Mouse (Mus musculus) neural tube, embryonic 15.5 days (tissue): ENCODE data around the gene Acot3. TPM values are rescaled to one million over a fixed set of nuclear protein-coding genes. Genes with fewer than 3 reads are reported as not detected.
"Not testable (repeated sequence)": the region's sequence is repeated elsewhere in the genome, so short reads cannot be mapped to it uniquely, and the experiment has no call there.

ENCODE experiments used
- ATAC-seq: fragments of 200-750 bp; cut with Nextera tagmentation; 2 replicates; pipeline ENCODE4 v1.8.0; 2017; ENCODE audit warnings: mild to moderate bottlenecking, moderate TSS enrichment, moderate library complexity; ENCODE audit not compliant: low FRiP score
- H3K27ac ChIP-seq: fragments of 300-500 bp; sonication (generic); replicated peaks from 2 replicates; pipeline ENCODE4 v1.5.1; 2015; ENCODE audit warnings: mild to moderate bottlenecking, inconsistent platforms
- H3K27me3 ChIP-seq: fragments of 300-500 bp; sonication (generic); replicated peaks from 2 replicates; pipeline ENCODE4 v1.6.1; 2015; ENCODE audit warnings: inconsistent platforms
- H3K36me3 ChIP-seq: fragments of 300-500 bp; sonication (generic); 2 replicates; pipeline ENCODE4 v1.6.1; 2015; ENCODE audit warnings: inconsistent platforms
- H3K4me1 ChIP-seq: fragments of 300-500 bp; sonication (generic); 2 replicates; pipeline ENCODE4 v1.6.1; 2015; ENCODE audit warnings: inconsistent platforms
- H3K4me2 ChIP-seq: fragments of 300-500 bp; sonication (generic); 2 replicates; pipeline ENCODE4 v1.6.1; 2015; ENCODE audit warnings: inconsistent platforms, mild to moderate bottlenecking, moderate library complexity
- H3K4me3 ChIP-seq: fragments of 300-500 bp; sonication (generic); replicated peaks from 2 replicates; pipeline ENCODE4 v1.5.1; 2015; ENCODE audit warnings: mild to moderate bottlenecking, inconsistent platforms
- H3K9ac ChIP-seq: fragments of 300-500 bp; sonication (generic); replicated peaks from 2 replicates; pipeline ENCODE4 v1.6.1; 2015; ENCODE audit warnings: mild to moderate bottlenecking, inconsistent platforms
- H3K9me3 ChIP-seq: fragments of 300-500 bp; sonication (generic); replicated peaks from 2 replicates; pipeline ENCODE4 v1.6.1; 2016; ENCODE audit warnings: inconsistent platforms
- WGBS: fragments of 180-500 bp; shearing (Covaris S2); methylation state at CpG from one replicate; pipeline ENCODE4 v1.1.7; 2015; ENCODE audit warnings: mixed read lengths; 5-methylcytosine and 5-hydroxymethylcytosine counted together
- polyA plus RNA-seq: library from polyadenylated mRNA; unstranded; fragments of >200 nt; fragmentation: Nextera tagmentation; extraction: Ambion mirVana; gene quantifications from 2 replicates; pipeline ENCODE4 v1.2.1, GENCODE M21; 2015

The Acot3 gene
- polyA plus RNA-seq, 1 experiment from 2014 or later = 1.1 TPM

DNA sequence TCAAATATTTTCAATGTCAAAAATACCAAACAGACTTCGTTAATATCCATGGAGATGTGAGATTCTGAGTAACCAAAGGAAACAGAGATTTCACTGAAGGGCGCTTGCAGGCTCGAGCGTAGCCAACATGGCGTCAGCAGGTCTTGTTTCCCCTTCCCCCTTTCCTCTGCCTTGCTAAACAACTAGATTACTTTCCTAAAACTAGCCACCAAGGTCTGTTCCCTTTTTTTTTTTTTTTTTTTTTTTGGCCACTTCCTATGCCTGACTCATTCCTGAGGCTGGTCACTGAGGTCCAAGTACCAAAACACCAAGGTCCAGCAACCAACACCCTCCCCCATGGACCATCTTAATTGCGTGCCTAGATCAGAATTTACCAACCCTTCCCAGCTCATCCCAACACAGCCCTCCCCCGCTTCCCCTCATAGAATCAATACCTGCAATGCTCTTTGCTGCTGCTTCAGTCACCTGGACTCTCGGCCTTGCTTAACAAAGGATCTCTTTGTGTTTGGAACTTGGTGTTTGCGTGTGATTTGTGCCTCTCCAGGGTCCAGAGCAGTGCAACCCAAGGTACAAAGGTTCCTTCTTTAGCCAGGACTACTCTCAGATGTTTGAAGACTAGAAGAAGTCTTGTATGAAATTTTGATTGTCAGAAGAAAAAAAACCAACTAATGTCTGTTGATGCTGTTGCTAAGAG, 28.7 kb upstream of the Acot3 start:
- WGBS = 87% methylated on average over 9 of the region's 9 CpGs
- H3K4me2 ChIP-seq = no peak overlapping the region
- no peak overlapping the region for H3K4me3 ChIP-seq
- no peaks in the 10 kb centered on the region for H3K4me1 ChIP-seq
- no peaks in the 10 kb centered on the region for H3K9me3 ChIP-seq
- no peak overlapping the region for H3K9ac ChIP-seq
- H3K27ac ChIP-seq = no peak overlapping the region
- ATAC-seq = no peak
- no peaks in the 10 kb centered on the region for H3K36me3 ChIP-seq
- H3K27me3 ChIP-seq = no peaks in the 10 kb centered on the region

DNA sequence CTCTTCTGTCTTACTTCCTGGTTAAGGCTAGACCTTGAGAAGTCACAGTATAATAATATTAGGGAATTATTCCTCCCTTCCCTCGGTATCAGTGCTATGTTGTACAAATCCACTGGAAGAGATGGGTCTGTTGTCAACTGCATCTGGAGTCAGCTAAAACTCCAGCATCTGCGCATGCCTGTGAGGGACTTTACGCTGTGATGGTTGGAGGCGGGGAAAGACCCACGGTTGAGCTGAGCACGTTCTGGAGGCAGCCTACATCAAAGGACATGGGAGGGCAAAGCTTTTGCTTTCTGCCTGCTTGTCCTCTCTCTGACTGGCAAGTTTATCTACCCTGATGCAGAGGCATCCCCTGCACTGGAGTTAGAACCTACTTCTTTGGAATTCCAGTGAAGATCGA, 26.1 kb upstream of the Acot3 start:
- Histone ChIP-seq H3K9ac (no peak overlapping the region), H3K4me2 (no peak overlapping the region), H3K4me1 (no peaks in the 10 kb centered on the region), H3K27me3 (no peaks in the 10 kb centered on the region), H3K9me3 (no peaks in the 10 kb centered on the region), H3K4me3 (no peak overlapping the region), H3K27ac (no peak overlapping the region), H3K36me3 (no peaks in the 10 kb centered on the region)
- ATAC-seq = no peak
- WGBS = 89% methylated on average over 7 of the region's 7 CpGs

DNA sequence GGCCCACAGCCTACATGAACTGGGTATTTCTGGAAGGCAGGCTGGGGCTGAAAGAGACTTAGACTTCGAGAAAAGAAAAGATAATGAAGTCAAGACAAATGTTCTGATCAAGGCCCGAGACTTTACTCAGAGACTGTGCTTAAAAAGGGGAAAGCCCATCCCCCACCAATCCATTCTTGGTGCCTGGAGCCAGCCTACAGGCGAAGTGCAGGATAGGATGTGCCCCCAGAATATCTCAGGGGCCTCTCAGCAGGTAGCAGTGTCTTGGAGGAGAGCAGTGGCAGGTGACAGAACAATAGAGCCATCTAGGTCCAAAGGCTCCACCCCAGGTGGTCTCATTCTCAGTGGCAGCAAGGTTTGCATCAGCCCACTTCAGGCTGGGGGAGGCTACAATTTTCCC, 23.6 kb upstream of the Acot3 start:
- not testable (repeated sequence) for H3K27ac ChIP-seq, H3K4me1 ChIP-seq, H3K9me3 ChIP-seq, H3K36me3 ChIP-seq, H3K27me3 ChIP-seq, H3K9ac ChIP-seq, ATAC-seq, H3K4me2 ChIP-seq, H3K4me3 ChIP-seq
- 42% methylated on average over 3 of the region's 3 CpGs for WGBS

DNA sequence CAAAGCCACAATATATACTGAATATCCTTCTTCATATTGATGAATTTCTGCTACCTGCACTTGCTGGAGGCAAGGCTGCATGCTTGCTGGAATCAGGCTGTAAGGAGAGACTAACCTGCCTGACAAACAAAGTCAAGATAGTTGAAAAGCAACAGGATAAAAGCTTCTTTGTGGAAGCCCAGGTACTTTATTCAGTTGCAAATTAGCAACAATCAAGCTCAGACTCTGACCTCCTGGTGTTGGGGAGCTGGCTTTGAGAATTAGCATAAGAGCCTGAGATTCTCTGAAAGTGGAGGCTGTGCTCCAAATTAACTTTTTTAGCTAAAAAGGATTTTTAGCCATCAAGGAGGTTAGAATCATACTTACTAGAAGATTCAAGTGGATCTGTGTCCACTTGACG, 22.9 kb upstream of the Acot3 start:
- not testable (repeated sequence) for H3K9me3 ChIP-seq, H3K4me3 ChIP-seq, H3K27me3 ChIP-seq, H3K36me3 ChIP-seq, H3K4me2 ChIP-seq, ATAC-seq, H3K9ac ChIP-seq, H3K4me1 ChIP-seq, H3K27ac ChIP-seq
- WGBS = 98% methylated on average over 1 of the region's 1 CpGs

DNA sequence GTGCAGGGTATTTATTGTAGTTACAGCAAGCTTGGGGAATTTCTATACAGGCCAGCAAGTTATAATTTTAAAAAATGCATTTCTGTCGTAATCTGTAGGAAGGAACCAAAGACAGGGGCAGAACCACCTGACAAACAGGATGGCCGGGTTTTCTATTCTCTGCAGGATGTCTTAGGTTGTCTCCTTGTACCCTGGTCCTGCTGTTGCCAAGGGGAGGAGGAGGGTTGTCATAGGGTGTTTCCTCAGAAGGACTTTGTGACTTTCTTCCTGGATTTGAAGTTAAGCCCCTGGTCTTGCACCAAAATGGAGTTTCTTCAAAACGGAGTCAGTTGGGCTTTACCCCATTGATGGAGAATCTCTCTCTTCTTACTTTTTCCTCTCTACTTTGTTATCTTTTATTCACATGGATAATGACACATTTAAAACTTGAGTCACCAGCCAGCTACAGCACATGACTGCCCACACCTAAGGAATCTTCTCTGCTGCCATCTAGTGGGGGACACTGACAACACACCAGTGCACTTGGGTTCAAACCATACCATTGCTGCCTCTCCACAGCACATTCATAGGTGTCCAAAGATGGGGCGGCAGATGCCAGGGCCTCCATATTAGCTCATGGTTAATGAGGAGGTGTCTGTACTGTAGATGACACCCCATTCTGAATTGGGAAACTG, 21.1 kb upstream of the Acot3 start:
- H3K27me3 ChIP-seq = no peaks in the 10 kb centered on the region
- no peak overlapping the region for H3K4me3 ChIP-seq
- 72% methylated on average over 4 of the region's 4 CpGs for WGBS
- H3K4me2 ChIP-seq = no peak overlapping the region
- no peak overlapping the region for H3K9ac ChIP-seq
- H3K27ac ChIP-seq = no peak overlapping the region
- peak; percentile 63; the same call in 1 of the 2 replicates for ATAC-seq
- H3K36me3 ChIP-seq = no peaks in the 10 kb centered on the region
- H3K9me3 ChIP-seq = no peaks in the 10 kb centered on the region
- no peaks in the 10 kb centered on the region for H3K4me1 ChIP-seq

DNA sequence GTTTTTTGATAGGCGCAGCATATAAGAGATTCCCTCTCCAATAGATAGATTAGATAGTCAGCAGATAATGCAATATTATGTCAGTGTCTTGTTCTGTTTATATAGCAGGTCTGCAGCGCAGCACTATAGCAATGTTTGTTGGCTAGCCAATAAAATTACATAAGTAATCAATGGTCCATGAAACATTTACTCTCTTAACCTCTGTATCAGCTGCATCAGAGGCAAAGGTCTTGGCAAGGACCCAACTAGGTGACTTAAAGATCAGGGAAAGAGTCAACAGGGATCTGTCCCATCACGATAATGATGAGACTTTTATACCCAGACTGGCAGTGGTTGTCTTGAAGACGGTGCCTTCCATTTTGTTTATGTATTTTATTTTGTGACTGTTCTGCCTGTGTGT, 19.1 kb upstream of the Acot3 start:
- 85% methylated on average over 4 of the region's 4 CpGs for WGBS
- Histone ChIP-seq H3K4me3 (no peak overlapping the region), H3K36me3 (no peaks in the 10 kb centered on the region), H3K4me2 (no peak overlapping the region), H3K27me3 (no peaks in the 10 kb centered on the region), H3K27ac (no peak overlapping the region), H3K4me1 (no peaks in the 10 kb centered on the region), H3K9ac (no peak overlapping the region), H3K9me3 (no peaks in the 10 kb centered on the region)
- ATAC-seq = no peak

DNA sequence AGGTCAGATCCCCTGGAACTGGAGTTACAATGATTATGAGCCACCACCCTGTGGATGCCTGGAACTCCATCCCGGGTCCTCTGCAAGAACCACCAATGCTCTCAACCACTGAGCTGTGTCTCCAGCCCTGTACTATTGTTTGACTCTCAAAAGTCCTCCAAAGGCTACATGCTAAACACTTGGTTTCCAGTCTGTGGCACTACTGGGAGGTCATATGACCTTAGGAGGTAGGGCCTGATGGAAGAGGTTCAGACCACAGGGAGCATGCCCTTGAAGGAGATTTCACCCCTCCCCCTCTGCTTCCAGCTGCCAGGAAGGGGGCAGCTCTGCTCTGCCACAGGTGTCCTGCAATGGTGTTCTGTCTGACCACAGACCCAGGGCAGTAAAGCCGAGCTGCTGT, 18.6 kb upstream of the Acot3 start:
- H3K4me2 ChIP-seq, ATAC-seq, H3K9me3 ChIP-seq, H3K27ac ChIP-seq, H3K36me3 ChIP-seq, H3K9ac ChIP-seq, H3K27me3 ChIP-seq, H3K4me1 ChIP-seq, H3K4me3 ChIP-seq: not testable (repeated sequence)
- 85% methylated on average over 2 of the region's 2 CpGs for WGBS

DNA sequence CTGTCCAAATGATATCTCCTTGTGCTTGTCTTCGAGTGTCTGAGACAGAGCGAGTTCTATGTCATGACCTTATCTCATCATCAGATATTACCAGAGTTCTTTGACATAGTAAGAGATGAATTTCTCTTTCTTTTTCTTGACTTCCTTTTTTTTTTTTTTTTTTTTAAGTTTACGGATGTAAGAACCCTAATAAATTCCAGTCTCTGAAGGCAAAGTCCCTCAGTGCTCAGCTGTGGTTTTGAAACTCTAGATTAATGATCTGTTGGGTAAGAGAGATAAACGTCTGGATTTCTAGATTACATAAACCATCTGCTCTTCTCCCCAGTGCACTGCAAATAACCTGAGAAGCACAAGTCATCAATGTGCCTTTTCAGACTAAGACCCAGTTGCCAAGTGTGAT, 17.8 kb upstream of the Acot3 start:
- H3K4me3 ChIP-seq = no peak overlapping the region
- no peak for ATAC-seq
- no peaks in the 10 kb centered on the region for H3K27me3 ChIP-seq
- H3K27ac ChIP-seq = no peak overlapping the region
- H3K4me2 ChIP-seq = no peak overlapping the region
- no peaks in the 10 kb centered on the region for H3K36me3 ChIP-seq
- no peak overlapping the region for H3K9ac ChIP-seq
- no peaks in the 10 kb centered on the region for H3K9me3 ChIP-seq
- 0 out of 2 replicates have a peak, but pooled peaks cover 3% of the 10 kb centered on the region for H3K4me1 ChIP-seq
- 54% methylated on average over 4 of the region's 4 CpGs for WGBS

DNA sequence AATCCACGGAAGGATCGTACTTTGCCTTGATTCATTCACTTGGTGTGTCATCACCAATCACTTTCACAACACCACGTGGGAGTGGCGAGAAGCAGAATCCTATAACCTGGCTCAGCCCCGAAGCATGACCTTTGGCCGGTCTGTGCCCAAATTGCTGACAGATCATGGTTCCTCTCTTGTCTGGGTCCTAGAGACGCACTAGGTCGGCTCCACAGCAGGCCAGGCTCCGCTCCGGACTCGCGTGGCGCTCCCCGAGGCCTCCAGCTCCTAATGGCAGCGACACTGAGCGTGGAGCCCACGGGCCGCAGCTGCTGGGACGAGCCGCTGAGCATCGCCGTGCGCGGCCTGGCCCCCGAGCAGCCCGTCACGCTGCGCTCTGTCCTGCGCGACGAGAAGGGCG, 13.7 kb upstream of the Acot3 start, which contains the start of gene Acot4:
Gene Acot4 (plus strand): TSS at position 139 of the 400 bp plus-strand sequence.
- H3K27ac ChIP-seq, H3K9me3 ChIP-seq, H3K4me1 ChIP-seq, H3K27me3 ChIP-seq, ATAC-seq, H3K36me3 ChIP-seq: not testable (repeated sequence)
- Histone ChIP-seq H3K9ac (peak within 1 kb of the TSS; percentile 40), H3K4me3 (peak within 1 kb of the TSS; percentile 47), H3K4me2 (peak within 1 kb of the TSS; percentile 67)
- 11% methylated on average over 32 of the region's 32 CpGs for WGBS

DNA sequence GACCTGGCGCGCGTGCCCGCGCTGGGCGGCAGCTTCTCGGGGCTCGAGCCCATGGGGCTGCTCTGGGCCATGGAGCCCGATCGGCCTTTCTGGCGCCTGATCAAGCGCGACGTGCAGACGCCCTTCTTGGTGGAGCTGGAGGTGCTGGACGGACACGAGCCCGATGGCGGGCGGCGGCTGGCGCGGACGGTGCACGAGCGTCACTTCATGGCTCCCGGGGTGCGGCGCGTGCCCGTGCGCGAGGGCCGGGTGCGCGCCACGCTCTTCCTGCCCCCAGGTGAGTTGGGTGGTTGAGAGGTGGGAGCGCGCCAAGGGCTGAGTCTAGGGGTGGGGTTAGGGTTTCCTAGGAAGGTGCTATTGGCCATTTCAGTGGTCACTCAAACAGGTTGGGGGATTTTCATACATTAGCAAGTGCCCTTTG, 13.2 kb upstream of the Acot3 start, which contains the start of gene Gm49366:
Gene Gm49366 (plus strand): TSS at position 245 of the 421 bp plus-strand sequence.
- peak within 1 kb of the TSS; percentile 47 for H3K4me3 ChIP-seq
- H3K9me3 ChIP-seq, H3K27me3 ChIP-seq, H3K36me3 ChIP-seq, H3K4me1 ChIP-seq, H3K27ac ChIP-seq: not testable (repeated sequence)
- peak; percentile 53 for ATAC-seq
- peak within 1 kb of the TSS; percentile 67 for H3K4me2 ChIP-seq
- 3% methylated on average over 35 of the region's 39 CpGs for WGBS
- peak within 1 kb of the TSS; percentile 40 for H3K9ac ChIP-seq

DNA sequence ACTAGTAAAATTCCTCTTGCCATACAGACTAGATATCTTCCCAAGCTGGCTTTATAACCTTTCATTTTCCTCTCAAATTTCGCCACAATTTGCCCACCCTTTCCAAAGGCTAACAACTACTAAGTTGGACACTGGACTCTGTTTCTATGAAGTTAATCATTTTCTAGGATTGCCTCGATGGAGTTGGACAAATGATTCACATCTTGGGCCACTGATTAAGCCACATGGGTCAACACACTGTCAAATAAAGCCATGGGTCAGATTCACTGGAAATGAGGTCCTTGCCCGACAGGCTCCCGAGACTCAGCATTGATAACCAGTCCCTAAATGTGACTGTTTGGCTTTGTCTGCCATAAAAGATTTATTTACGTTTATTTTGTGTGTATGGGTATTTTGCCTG, 9.7 kb upstream of the Acot3 start:
- no peaks in the 10 kb centered on the region; the same call in 1 of the 2 replicates for H3K36me3 ChIP-seq
- no peak overlapping the region for H3K4me3 ChIP-seq
- no peak for ATAC-seq
- H3K4me1 ChIP-seq = 0 out of 2 replicates have a peak, but pooled peaks cover 3% of the 10 kb centered on the region
- H3K27ac ChIP-seq = no peak overlapping the region
- 92% methylated on average over 5 of the region's 5 CpGs for WGBS
- H3K9ac ChIP-seq = no peak overlapping the region
- no peaks in the 10 kb centered on the region for H3K27me3 ChIP-seq
- no peak overlapping the region for H3K4me2 ChIP-seq
- no peaks in the 10 kb centered on the region for H3K9me3 ChIP-seq

DNA sequence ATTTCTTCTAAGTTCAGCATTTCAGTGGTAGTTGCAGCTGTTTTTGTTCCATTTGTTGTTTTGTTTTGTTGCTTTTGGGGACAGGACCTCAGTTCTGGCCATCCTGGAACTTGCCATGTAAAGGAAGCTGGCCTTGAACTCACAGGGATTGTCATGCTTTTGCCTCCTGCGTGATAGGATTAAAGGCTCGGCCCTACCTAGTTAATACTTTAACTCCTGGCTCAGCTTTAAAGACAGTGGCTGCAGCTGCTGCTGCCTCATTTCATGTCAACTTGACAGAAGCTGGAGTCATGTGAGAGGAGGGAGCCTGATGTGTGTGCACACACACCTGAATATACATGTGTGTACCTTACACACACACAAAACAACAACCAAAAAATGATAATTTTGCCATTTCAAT, 7.9 kb upstream of the Acot3 start:
- H3K27me3 ChIP-seq = no peaks in the 10 kb centered on the region
- no peaks in the 10 kb centered on the region for H3K4me1 ChIP-seq
- no peak overlapping the region for H3K27ac ChIP-seq
- no peak overlapping the region for H3K9ac ChIP-seq
- H3K9me3 ChIP-seq = 0 out of 2 replicates have a peak, but pooled peaks cover 4% of the 10 kb centered on the region
- no peak overlapping the region for H3K4me2 ChIP-seq
- H3K4me3 ChIP-seq = no peak overlapping the region
- ATAC-seq = no peak
- H3K36me3 ChIP-seq = no peaks in the 10 kb centered on the region; the same call in 1 of the 2 replicates
- WGBS = 86% methylated on average over 2 of the region's 2 CpGs
